Mouse (Mus musculus): ENCODE data around the gene C3ar1. TPM values are rescaled to one million over a fixed set of nuclear protein-coding genes. Genes with fewer than 3 reads are reported as not detected.

Gene C3ar1
- total RNA-seq, 2 experiments from 2014 or later: 1.3 TPM; not detected in 1

DNA sequence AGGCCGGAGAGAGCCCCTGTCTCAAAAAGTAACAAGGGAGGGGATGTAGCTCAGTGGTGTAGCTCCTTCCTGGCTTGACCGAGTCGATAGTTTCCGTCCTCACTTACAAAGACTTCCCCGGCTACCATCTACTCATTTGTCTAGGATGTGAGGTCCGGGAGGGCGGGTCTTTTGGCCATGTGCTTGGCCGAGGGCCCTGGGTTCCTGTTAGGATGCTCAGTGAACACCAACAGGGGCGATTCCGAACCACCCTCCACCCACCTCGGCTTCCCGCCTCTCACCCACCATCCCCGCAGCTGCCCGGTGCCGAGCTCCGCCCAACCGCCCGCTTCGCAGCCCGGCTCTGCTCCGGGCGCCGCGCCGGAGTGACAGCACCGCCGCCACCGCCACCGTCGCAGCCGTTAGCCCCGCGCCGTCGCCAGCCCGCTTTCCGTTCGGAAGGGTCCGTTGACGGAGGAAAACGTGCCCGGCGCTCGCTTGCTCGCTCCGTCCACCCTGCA, 54.6 kb downstream of the C3ar1 start, which contains the start of gene Slc2a3:
Gene Slc2a3, minus strand, starts transcription at position 340 of the 500 bp plus-strand sequence.
- ATAC-seq (replicated peaks; ENCODE audit: low FRiP score, poor library complexity, severe bottlenecking): peak; percentile 76

DNA sequence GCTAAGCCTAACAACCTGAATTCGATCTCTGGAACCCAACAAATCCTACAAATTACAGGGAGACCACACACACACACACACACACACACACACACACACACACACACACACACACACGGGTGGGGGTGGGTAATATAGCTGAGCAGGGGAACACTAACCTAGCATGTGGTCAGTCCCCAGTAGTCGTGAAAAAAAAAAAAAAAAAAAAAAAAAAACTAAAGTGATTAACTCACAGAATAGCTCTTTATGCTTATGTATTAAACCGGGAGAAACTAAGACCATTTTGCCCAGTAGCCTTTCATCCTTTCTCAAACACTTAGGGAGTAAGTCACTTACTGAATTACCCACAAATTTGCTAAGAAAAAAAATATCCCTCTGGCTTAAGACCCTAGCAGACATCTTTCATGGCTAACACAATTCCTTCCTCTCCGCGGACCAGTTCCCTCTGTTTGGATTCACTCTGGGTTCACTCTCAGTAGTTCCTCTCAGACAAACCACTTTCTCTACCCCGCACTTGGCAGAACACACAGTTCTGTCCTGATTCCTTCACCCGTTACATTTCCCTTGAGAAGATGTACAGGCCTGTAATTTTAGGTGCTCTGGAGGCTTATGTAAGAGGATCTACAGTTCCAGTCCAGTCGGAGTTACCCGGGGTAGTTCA, 55.2 kb downstream of the C3ar1 start:
- no peak for ATAC-seq (replicated peaks; ENCODE audit: low FRiP score, poor library complexity, severe bottlenecking)

Other genes with a start within 250 kb of the C3ar1 start
- gene Gdf3, start 246.1 kb downstream of the C3ar1 start, total RNA-seq (2015; ENCODE audit: low replicate concordance): 5.8 and 8.8 TPM in 2 replicates
- not detected in 2 replicates for gene Gdf3, start 246.1 kb downstream of the C3ar1 start, total RNA-seq (2017; ENCODE audit: low replicate concordance)
- gene Dppa3, start 229.8 kb downstream of the C3ar1 start, total RNA-seq (2015; ENCODE audit: low replicate concordance): not detected in 2 replicates
- gene Dppa3, start 229.8 kb downstream of the C3ar1 start, total RNA-seq (2017; ENCODE audit: low replicate concordance): not detected in 2 replicates
- gene Nanog, start 148.7 kb downstream of the C3ar1 start, total RNA-seq (2015; ENCODE audit: low replicate concordance): not detected in 2 replicates
- gene Nanog, start 148.7 kb downstream of the C3ar1 start, total RNA-seq (2017; ENCODE audit: low replicate concordance): not detected in 2 replicates
- gene Slc2a3, start 54.5 kb downstream of the C3ar1 start, total RNA-seq (2015; ENCODE audit: low replicate concordance): 9.4 and 13.4 TPM in 2 replicates
- gene Slc2a3, start 54.5 kb downstream of the C3ar1 start, total RNA-seq (2017; ENCODE audit: low replicate concordance): 9.4 and 10.8 TPM in 2 replicates
- 9.4 and 17.6 TPM in 2 replicates for gene Foxj2, start 36.2 kb downstream of the C3ar1 start, total RNA-seq (2015; ENCODE audit: low replicate concordance)
- gene Foxj2, start 36.2 kb downstream of the C3ar1 start, total RNA-seq (2017; ENCODE audit: low replicate concordance): 5.2 and 9.2 TPM in 2 replicates
- 15.1 and 22.7 TPM in 2 replicates for gene Necap1, start 18.3 kb upstream of the C3ar1 start, total RNA-seq (2015; ENCODE audit: low replicate concordance)
- 8.4 and 18.9 TPM in 2 replicates for gene Necap1, start 18.3 kb upstream of the C3ar1 start, total RNA-seq (2017; ENCODE audit: low replicate concordance)
- 36.9 and 48.7 TPM in 2 replicates for gene Clec4a1, start 65.7 kb upstream of the C3ar1 start, total RNA-seq (2015; ENCODE audit: low replicate concordance)
- 6.4 and 11.0 TPM in 2 replicates for gene Clec4a1, start 65.7 kb upstream of the C3ar1 start, total RNA-seq (2017; ENCODE audit: low replicate concordance)
- gene Clec4a3, start 96.4 kb upstream of the C3ar1 start, total RNA-seq (2015; ENCODE audit: low replicate concordance): 25.2 and 26.0 TPM in 2 replicates
- 8.1 and 20.3 TPM in 2 replicates for gene Clec4a3, start 96.4 kb upstream of the C3ar1 start, total RNA-seq (2017; ENCODE audit: low replicate concordance)
- 2.9 TPM in 1 of 2 replicates, not detected in the other for gene Clec4a4, start 134.2 kb upstream of the C3ar1 start, total RNA-seq (2015; ENCODE audit: low replicate concordance)
- not detected in 2 replicates for gene Clec4a4, start 134.2 kb upstream of the C3ar1 start, total RNA-seq (2017; ENCODE audit: low replicate concordance)
- 5.0 and 23.9 TPM in 2 replicates for gene Clec4b1, start 193.8 kb upstream of the C3ar1 start, total RNA-seq (2015; ENCODE audit: low replicate concordance)
- 4.8 TPM in 1 of 2 replicates, not detected in the other for gene Clec4b1, start 193.8 kb upstream of the C3ar1 start, total RNA-seq (2017; ENCODE audit: low replicate concordance)